Mouse (Mus musculus): ENCODE measurements at regions not wholly inside any gene's neighbourhood (a gene's known extent, or its start where the extent isn't known, plus 50 kb on each side); places are given as distances from the start of the nearest gene placed in this dataset.

DNA sequence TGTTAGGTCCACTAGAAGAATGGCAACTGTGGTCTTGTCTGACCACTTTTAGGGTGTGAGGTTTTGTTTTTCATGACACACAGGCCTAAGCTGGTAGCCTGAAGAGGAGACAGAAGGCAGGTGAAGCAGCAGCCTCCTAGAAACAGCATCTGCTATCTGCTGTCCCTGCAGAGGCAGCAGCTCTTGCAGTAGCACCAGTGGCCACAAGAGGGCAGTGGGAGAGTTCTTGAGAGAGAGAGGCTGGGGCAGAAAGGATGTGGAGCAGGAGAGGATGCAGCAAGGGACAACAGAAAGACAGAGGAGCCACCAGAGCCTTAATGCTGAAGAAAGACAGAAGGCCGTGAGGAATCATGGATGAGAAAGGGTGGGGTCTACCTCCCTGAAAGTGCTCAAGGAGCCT is 88.1 kb upstream of the Usp51 start:
- Histone ChIP-seq H3K27ac (replicated peaks) (no peak overlapping the region), H3K9ac (replicated peaks) (no peak overlapping the region), H3K4me3 (replicated peaks) (no peak overlapping the region), H3K36me3 (no peaks in the 10 kb centered on the region), H3K4me1 (no peaks in the 10 kb centered on the region), H3K9me3 (replicated peaks) (no peaks in the 10 kb centered on the region), H3K27me3 (replicated peaks) (no peaks in the 10 kb centered on the region), H3K4me2 (no peak overlapping the region)
- ATAC-seq (ENCODE audit: low FRiP score) = no peak
- 41% methylated on average over 1 of the region's 1 CpGs for WGBS

DNA sequence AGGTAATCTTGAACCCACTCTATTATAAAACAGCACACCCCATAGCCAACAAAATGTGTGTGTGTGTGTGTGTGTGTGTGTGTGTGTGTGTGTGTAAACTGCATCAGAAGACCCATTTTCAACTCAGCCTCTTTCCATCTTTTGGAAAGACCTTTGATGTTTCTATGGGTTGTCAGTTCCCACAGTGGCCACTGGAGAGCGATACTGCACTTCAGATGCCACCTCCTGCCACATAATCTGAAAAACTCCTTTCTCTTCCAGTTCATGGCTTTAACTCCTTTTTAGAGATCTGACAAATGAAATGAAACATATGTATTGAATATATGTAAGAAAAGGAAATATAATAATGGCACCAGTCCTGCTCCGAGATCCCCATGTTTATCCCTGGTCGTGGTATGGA is 79.3 kb upstream of the Usp51 start:
- no peak overlapping the region for H3K4me2 ChIP-seq
- no peaks in the 10 kb centered on the region for H3K4me1 ChIP-seq
- no peak overlapping the region for H3K9ac ChIP-seq (replicated peaks)
- H3K27me3 ChIP-seq (replicated peaks) = no peaks in the 10 kb centered on the region
- H3K36me3 ChIP-seq = no peaks in the 10 kb centered on the region
- 56% methylated on average over 3 of the region's 3 CpGs for whole genome bisulfite sequencing
- H3K27ac ChIP-seq (replicated peaks) = no peak overlapping the region
- no peaks in the 10 kb centered on the region for H3K9me3 ChIP-seq (replicated peaks)
- H3K4me3 ChIP-seq (replicated peaks) = no peak overlapping the region
- no peak for ATAC-seq (ENCODE audit: low FRiP score)

DNA sequence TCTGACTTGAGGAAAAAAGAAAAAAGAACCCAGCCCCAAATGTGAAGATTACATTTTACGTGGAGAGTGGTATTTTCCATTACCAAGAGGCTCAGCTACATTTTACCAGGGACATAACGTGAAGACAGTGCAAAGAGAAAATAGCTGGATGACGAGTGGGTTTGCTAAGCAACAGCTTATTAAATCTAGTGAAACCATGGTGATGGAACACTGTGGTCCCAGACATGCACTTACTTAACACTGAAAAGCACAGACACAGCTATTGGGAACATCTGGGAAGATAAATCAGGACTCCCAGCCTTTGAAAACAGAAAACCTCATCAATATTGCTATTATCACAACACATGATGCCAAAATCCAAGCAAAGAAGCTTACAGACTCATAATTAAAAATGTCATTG is 60.1 kb upstream of the Usp51 start:
- 0 out of 2 replicates have a peak, but pooled peaks cover 2% of the 10 kb centered on the region for H3K27me3 ChIP-seq (replicated peaks)
- WGBS = 29% methylated on average over 3 of the region's 3 CpGs
- no peaks in the 10 kb centered on the region for H3K4me1 ChIP-seq

More for the DNA sequence above, 60.1 kb upstream of the Usp51 start:
- peak; percentile 70; the same call in 1 of the 2 replicates for ATAC-seq (ENCODE audit: low FRiP score)
- no peak overlapping the region; the same call in 1 of the 2 replicates for H3K27ac ChIP-seq (replicated peaks)
- no peak overlapping the region for H3K4me2 ChIP-seq
- no peaks in the 10 kb centered on the region for H3K36me3 ChIP-seq
- H3K4me3 ChIP-seq (replicated peaks) = no peak overlapping the region
- H3K9ac ChIP-seq (replicated peaks) = no peak overlapping the region
- H3K9me3 ChIP-seq (replicated peaks) = no peaks in the 10 kb centered on the region

Measured in neural tube, embryonic 15.5 days (tissue).